Mouse (Mus musculus): ENCODE data around the gene Alkbh6. TPM values are rescaled to one million over a fixed set of nuclear protein-coding genes. Genes with fewer than 3 reads are reported as not detected.

Gene Alkbh6
- total RNA-seq, 1 experiment = 24.5 TPM

DNA sequence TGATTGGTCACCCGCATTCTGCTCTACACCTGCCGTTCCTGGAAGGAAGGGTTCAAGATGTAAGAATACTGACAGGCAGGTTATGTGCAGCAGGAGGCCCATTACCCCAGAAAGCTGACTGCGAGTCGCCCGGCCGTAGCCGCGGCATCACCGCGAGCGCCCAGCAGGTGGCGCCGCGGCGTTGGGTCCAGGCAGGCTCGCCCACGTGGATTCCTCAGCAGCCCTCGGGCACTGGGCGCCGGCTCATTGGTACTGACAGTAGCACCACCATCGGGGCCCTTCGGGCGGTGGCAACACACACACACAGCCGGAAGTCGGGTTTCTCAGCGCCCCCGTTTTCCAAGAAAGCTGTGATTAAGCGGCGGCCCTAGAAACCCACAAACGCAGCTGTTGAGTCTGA is 39.3 kb downstream of the Alkbh6 start:
- Histone ChIP-seq H3K4me3 (ENCODE audit: insufficient read depth in 1 of 2, low read depth in 1 of 2, low read length in 2 of 2, poor library complexity in 1 of 2, severe bottlenecking in 1 of 2) (peak overlapping the region; percentile 29 to 49; a peak in 3 of 4 replicates), H3K27ac (ENCODE audit: insufficient read depth, low read depth, low read length, poor library complexity, severe bottlenecking) (no peak overlapping the region), H3K9me3 (ENCODE audit: control insufficient read depth, insufficient read depth, low read depth, low read length) (no peaks in the 10 kb centered on the region), H3K9ac (ENCODE audit: insufficient read depth, low read depth, low read length, poor library complexity, severe bottlenecking) (0 out of 2 replicates have a peak overlapping the region, but pooled peaks have one; percentile 34), H3K36me3 (ENCODE audit: control insufficient read depth, insufficient read depth, low read length, poor library complexity, severe bottlenecking) (no peaks in the 10 kb centered on the region), H3K4me1 (ENCODE audit: control insufficient read depth in 2 of 2, insufficient read depth in 2 of 2, low read length in 2 of 2, poor library complexity in 1 of 2) (peaks cover 0 to 9% of the 10 kb centered on the region in 2 experiments; a peak in 2 of 4 replicates)
- peak; percentile 65 for DNase-seq (ENCODE audit: low read depth, low spot score)
- TF ChIP-seq HCFC1 (IDR thresholded peaks at IDR 0.05; ENCODE audit: borderline replicate concordance, insufficient read depth, low read length) (0 out of 2 replicates have a peak, but pooled peaks have one; percentile 36), MAFK (IDR thresholded peaks at IDR 0.05; ENCODE audit: insufficient read depth, low read depth, low read length) (no peak), ZC3H11A (IDR thresholded peaks at IDR 0.05; ENCODE audit: borderline replicate concordance, low read depth, low read length) (peak; percentile 37; the same call in 1 of the 2 replicates)
- in situ Hi-C loops (cut with MboI; ENCODE audit: low sequenced_read_pairs in 2 of 2, unreplicated experiment in 2 of 2) = no loop called here

DNA sequence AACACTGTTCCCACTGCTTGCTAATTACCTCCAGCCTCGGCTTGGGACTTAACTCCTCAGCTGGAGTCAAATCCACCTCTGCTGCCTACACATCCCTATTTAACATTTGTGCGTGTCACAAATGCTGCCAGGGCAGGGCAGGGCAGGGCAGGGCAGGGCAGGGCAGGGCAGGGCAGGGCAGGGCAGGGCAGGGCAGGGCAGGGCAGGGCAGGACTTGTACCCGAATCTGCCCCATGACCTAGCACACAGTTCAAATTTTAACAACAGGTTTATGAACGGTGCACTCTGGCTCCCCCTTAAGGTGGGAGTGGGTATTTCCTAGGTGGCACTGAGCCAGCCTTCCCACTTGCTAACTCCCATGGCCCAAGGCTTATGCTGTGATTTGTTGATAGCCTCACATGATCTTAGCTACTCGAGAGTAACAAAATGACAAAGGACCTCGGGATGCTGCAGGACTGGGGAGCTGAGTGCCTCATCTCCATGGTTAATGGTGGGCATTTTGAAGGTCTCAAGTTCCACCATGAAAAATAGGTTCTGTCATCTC is 44.8 kb downstream of the Alkbh6 start:
- DNase-seq (ENCODE audit: low read depth, low spot score) = peak; percentile 88
- in situ Hi-C loops (cut with MboI; ENCODE audit: low sequenced_read_pairs in 2 of 2, unreplicated experiment in 2 of 2) = no loop called here
- peaks cover 0 to 13% of the 10 kb centered on the region in 2 experiments; a peak in 2 of 4 replicates for H3K4me1 ChIP-seq (ENCODE audit: control insufficient read depth in 2 of 2, insufficient read depth in 2 of 2, low read length in 2 of 2, poor library complexity in 1 of 2)
- no peak overlapping the region for H3K27ac ChIP-seq (ENCODE audit: insufficient read depth, low read depth, low read length, poor library complexity, severe bottlenecking)
- H3K9ac ChIP-seq (ENCODE audit: insufficient read depth, low read depth, low read length, poor library complexity, severe bottlenecking) = no peak overlapping the region
- no peaks in the 10 kb centered on the region for H3K9me3 ChIP-seq (ENCODE audit: control insufficient read depth, insufficient read depth, low read depth, low read length)
- TF ChIP-seq MAFK (IDR thresholded peaks at IDR 0.05; ENCODE audit: insufficient read depth, low read depth, low read length) = no peak
- TF ChIP-seq ZC3H11A (IDR thresholded peaks at IDR 0.05; ENCODE audit: borderline replicate concordance, low read depth, low read length) = no peak
- TF ChIP-seq ZNF384 (IDR thresholded peaks at IDR 0.05; ENCODE audit: low read depth, low read length) = no peak
- no peak for TF ChIP-seq CHD2 (IDR thresholded peaks at IDR 0.05; ENCODE audit: low read depth, low read length)
- TF ChIP-seq HCFC1 (IDR thresholded peaks at IDR 0.05; ENCODE audit: borderline replicate concordance, insufficient read depth, low read length) = no peak
- no peak overlapping the region for H3K4me3 ChIP-seq (ENCODE audit: insufficient read depth in 1 of 2, low read depth in 1 of 2, low read length in 2 of 2, poor library complexity in 1 of 2, severe bottlenecking in 1 of 2)
- no peaks in the 10 kb centered on the region for H3K36me3 ChIP-seq (ENCODE audit: control insufficient read depth, insufficient read depth, low read length, poor library complexity, severe bottlenecking)

DNA sequence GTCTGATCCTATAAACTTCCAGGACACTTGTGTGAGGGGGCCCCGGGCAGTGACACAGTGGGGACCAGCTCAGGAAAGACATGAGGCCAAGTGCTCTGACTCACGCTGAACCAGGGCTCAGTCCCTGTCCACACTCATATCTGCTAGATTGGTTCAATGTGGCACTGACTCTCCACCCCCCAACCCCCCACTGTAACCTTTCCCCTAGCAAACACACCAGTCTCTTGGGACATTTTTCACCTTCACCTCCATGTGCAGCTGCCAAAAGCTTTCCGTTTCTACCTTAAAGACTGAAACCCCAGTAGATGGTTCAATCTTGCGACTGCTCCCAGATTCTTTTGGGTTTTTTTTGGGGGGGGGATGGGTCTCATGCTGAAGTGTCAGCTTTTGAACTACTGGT is 45.5 kb downstream of the Alkbh6 start:
- Histone ChIP-seq H3K27ac (ENCODE audit: insufficient read depth, low read depth, low read length, poor library complexity, severe bottlenecking) (no peak overlapping the region), H3K9me3 (ENCODE audit: control insufficient read depth, insufficient read depth, low read depth, low read length) (no peaks in the 10 kb centered on the region), H3K4me1 (ENCODE audit: control insufficient read depth in 2 of 2, insufficient read depth in 2 of 2, low read length in 2 of 2, poor library complexity in 1 of 2) (peaks cover 0 to 13% of the 10 kb centered on the region in 2 experiments; a peak in 2 of 4 replicates), H3K9ac (ENCODE audit: insufficient read depth, low read depth, low read length, poor library complexity, severe bottlenecking) (no peak overlapping the region), H3K36me3 (ENCODE audit: control insufficient read depth, insufficient read depth, low read length, poor library complexity, severe bottlenecking) (no peaks in the 10 kb centered on the region), H3K4me3 (ENCODE audit: insufficient read depth in 1 of 2, low read depth in 1 of 2, low read length in 2 of 2, poor library complexity in 1 of 2, severe bottlenecking in 1 of 2) (no peak overlapping the region)
- TF ChIP-seq ZNF384 (IDR thresholded peaks at IDR 0.05; ENCODE audit: low read depth, low read length) (no peak), CHD2 (IDR thresholded peaks at IDR 0.05; ENCODE audit: low read depth, low read length) (no peak), MAFK (IDR thresholded peaks at IDR 0.05; ENCODE audit: insufficient read depth, low read depth, low read length) (no peak), HCFC1 (IDR thresholded peaks at IDR 0.05; ENCODE audit: borderline replicate concordance, insufficient read depth, low read length) (no peak), ZC3H11A (IDR thresholded peaks at IDR 0.05; ENCODE audit: borderline replicate concordance, low read depth, low read length) (no peak)
- no peak for DNase-seq (ENCODE audit: low read depth, low spot score)
- in situ Hi-C loops (cut with MboI; ENCODE audit: low sequenced_read_pairs in 2 of 2, unreplicated experiment in 2 of 2) = no loop called here

DNA sequence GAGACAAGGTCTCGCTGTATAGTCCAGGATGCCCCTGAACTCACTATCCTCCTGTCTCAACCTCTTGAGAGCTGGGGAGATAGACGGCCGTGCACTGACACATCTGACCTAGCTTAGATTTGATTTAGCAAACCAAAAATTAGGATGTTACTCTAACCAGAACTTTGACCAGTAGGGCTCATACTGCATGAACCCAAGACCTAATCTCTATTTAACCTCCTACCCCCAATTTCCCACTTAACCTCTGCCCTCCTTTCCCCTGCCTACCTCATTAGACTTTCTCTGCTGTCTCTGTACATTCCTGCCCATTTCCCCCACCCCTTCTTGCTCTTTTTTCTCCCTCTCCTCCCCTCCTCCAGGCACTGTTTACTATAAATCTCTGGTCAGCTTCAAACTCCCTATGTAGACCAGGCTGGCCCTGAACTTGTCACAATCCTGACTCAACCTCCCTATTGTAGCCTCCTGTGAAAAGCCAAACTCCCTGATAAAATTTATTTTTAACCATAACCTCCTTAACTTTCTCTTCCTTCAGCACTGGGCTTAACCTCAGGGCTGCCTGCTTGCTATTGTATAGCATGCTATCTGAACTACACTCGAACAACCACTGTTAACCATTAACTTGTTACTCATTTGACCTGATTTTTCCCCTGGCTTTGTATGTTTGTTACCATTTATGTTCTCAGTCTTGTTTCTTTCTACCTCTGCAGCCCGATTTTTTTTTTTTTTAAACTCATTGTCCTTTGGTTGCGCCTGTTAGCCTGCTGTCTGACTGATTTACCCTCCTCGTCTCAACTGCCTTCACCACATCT is 50.1 kb downstream of the Alkbh6 start:
- Histone ChIP-seq H3K4me1 (ENCODE audit: control insufficient read depth in 2 of 2, insufficient read depth in 2 of 2, low read length in 2 of 2, poor library complexity in 1 of 2) (peaks cover 0 to 15% of the 10 kb centered on the region in 2 experiments; a peak in 2 of 4 replicates), H3K27ac (ENCODE audit: insufficient read depth, low read depth, low read length, poor library complexity, severe bottlenecking) (no peak overlapping the region), H3K9me3 (ENCODE audit: control insufficient read depth, insufficient read depth, low read depth, low read length) (no peaks in the 10 kb centered on the region), H3K36me3 (ENCODE audit: control insufficient read depth, insufficient read depth, low read length, poor library complexity, severe bottlenecking) (no peaks in the 10 kb centered on the region), H3K4me3 (ENCODE audit: insufficient read depth in 1 of 2, low read depth in 1 of 2, low read length in 2 of 2, poor library complexity in 1 of 2, severe bottlenecking in 1 of 2) (no peak overlapping the region), H3K9ac (ENCODE audit: insufficient read depth, low read depth, low read length, poor library complexity, severe bottlenecking) (no peak overlapping the region)
- in situ Hi-C loops (cut with MboI; ENCODE audit: low sequenced_read_pairs in 2 of 2, unreplicated experiment in 2 of 2) = no loop called here
- TF ChIP-seq CHD2 (IDR thresholded peaks at IDR 0.05; ENCODE audit: low read depth, low read length) (no peak), ZC3H11A (IDR thresholded peaks at IDR 0.05; ENCODE audit: borderline replicate concordance, low read depth, low read length) (no peak), ZNF384 (IDR thresholded peaks at IDR 0.05; ENCODE audit: low read depth, low read length) (no peak), MAFK (IDR thresholded peaks at IDR 0.05; ENCODE audit: insufficient read depth, low read depth, low read length) (no peak)
- no peak for DNase-seq (ENCODE audit: low read depth, low spot score)

All from ES-E14 (cell line).